Mouse (Mus musculus) R1 (cell line): ENCODE results near the gene Lgals2.
"Not testable (repeated sequence)": the region's sequence is repeated elsewhere in the genome, so short reads cannot be mapped to it uniquely, and the experiment has no call there.

Experiments
- DNase-seq: peaks from one replicate; pipeline ENCODE4 v3.0.0-alpha.2; 2018; ENCODE audit warnings: low read depth, low spot score

Gene Lgals2

GRCm38 (mm10) chr15:78855303-78855965 lies at the start of gene Lgals2:
TSS of gene Lgals2 (minus strand) at chr15:78855529.
- no peak for DNase-seq

GRCm38 (mm10) chr15:78903243-78903642 lies 47.9 kb upstream of the Lgals2 start:
- peak; percentile 84 for DNase-seq

DNA sequence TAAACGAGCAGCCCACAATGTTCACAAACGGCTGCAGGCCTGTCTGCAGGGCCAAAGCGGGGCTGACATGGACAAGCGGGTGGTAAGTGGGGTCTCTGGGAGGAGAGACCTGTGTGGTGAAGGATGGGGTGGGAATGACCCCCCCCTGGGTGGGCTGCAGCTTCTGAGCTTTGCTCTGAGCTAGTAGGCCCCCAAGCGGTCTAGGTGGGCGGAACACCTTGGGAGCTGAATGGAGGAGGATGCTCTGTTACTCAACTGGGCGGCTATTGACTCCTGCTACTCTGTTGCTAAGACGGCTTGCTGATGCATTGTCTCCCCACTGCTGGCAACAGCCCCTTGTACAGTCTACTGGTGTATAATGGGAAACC lies 46.1 kb upstream of the Lgals2 start:
- peak; percentile 50 for DNase-seq

- DNase-seq, result no peak
Measured at GRCm38 (mm10) chr15:78900585-78901421, 45.5 kb upstream of the Lgals2 start.

DNA sequence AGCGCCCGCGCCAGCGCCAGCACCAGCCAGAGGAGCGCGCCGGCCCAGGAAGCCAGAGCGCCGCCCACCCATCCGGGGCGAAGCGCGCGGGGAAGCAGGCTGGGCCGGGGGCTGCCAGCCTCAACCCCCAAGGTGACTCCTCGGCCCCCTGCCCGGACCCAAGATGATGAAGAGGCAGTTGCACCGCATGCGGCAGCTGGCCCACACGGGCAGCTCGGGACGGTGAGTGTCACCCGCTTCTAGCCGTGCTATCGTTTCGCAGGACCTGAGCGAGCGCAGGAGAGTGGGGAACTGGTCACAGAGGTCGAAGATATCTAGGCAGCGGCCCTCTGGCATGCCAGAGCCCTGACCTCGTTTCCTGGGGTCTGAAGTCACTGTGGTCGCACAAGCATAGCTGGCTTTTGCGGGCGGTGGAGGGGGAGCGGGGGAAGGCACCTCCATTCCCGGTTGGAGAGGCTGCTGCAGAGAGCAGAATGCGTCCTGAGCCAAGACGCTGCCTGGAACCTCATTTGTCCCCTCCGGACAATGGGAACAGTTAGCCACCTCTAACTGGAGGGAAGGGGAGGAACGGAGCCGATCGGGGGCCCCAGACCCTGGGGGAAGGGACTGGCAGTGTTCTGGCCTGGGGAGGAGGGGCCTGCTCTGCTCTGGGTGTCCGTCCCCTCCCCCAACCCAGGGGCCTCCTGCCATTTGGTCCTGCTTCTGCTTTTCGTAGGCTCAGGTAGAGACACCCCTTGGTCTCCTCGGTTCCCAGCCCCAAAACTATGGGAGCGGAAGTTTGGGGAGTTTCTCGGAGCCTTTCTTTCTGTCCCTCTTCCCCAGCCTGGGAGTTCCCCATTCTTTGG lies 44.6 kb upstream of the Lgals2 start, which contains the start of gene Sh3bp1:
Gene Sh3bp1, plus strand, starts transcription at position 29 of the 845 bp plus-strand sequence.
- peak; percentile 74 for DNase-seq

GRCm38 (mm10) chr15:78899409-78899739 lies 44.0 kb upstream of the Lgals2 start, which contains the start of gene Gm49510:
TSS of gene Gm49510 (plus strand) at chr15:78899667.
- DNase-seq, result no peak

DNA sequence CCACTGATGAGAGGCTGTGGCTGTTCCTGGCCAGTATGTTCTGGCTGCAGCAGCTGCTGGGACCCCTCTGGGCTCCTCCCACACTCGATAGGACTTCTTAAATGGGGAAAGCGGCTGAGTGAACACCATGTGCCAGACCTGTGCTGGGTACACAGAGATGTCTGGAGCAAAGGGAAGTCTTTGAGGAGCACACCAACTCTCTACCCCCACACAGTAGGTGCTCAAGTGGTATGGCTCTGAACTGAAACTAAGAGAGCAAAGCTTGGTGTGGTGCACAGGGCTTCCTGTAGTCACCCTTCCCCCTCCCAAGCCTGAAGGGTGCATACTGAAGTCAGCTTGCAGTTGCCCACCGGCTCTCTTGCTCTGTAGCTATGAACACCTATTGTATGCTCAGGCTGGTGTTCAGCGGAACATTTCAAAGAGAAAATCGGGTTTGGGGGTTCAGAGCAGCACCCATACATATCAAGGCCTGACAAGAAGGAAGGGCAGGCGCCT lies 43.2 kb upstream of the Lgals2 start:
- DNase-seq, result no peak

- DNase-seq, result peak; percentile 59
Measured at GRCm38 (mm10) chr15:78897488-78897887, 42.2 kb upstream of the Lgals2 start.

GRCm38 (mm10) chr15:78896149-78896548 lies 40.8 kb upstream of the Lgals2 start:
- DNase-seq, result peak; percentile 63

GRCm38 (mm10) chr15:78895741-78896140 lies 40.4 kb upstream of the Lgals2 start:
- DNase-seq, result no peak

- no peak for DNase-seq
Measured at GRCm38 (mm10) chr15:78894726-78895125, 39.4 kb upstream of the Lgals2 start.

GRCm38 (mm10) chr15:78892440-78892839 lies 37.1 kb upstream of the Lgals2 start:
- no peak for DNase-seq

DNA sequence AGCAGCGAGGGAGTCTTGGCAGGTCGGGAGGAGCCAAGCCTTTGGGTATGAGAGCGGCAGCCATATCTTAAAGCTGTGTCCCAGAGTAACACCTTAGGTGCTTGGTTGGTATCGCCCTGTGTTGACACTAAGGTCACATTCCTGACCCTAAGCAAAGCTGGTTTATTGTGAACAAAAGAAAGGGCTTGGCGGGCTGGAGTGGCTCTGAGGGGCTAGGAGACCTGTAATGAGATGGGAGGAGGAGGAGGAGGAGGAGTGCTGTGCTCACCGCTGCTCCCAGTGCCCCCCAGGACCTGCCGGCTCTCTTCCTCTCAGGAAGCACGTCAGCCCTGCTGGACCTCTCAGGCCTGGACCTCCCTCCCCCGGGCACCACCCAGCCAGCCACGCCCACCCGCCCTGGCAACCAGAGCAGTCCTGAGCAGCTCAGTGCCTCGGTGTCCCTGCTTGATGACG lies 34.1 kb upstream of the Lgals2 start:
- peak; percentile 53 for DNase-seq

- no peak for DNase-seq
Measured at GRCm38 (mm10) chr15:78881828-78882227, 26.5 kb upstream of the Lgals2 start.

DNA sequence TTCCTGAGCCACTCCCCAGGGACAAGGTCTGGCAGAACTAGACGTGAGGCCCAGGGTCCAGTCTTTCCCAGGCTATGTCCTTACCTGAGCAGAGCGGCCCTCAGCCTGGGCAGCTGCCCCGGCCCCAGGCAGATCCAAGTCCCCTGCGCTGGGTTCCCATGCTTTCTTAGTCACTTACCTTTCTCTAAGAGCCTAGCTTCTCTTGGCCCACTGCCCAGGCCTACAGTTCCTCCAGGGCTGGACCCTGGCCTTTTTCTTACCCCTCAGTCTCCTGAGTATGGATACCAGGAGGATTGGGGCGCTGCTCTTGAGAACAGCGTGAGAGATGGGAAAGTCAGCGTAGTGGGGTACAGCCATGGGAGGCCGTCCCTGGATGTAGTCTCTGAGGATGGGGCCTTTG lies 25.1 kb upstream of the Lgals2 start:
- no peak for DNase-seq

- DNase-seq, result not testable (repeated sequence)
Measured at GRCm38 (mm10) chr15:78878792-78879516, 23.6 kb upstream of the Lgals2 start.

DNA sequence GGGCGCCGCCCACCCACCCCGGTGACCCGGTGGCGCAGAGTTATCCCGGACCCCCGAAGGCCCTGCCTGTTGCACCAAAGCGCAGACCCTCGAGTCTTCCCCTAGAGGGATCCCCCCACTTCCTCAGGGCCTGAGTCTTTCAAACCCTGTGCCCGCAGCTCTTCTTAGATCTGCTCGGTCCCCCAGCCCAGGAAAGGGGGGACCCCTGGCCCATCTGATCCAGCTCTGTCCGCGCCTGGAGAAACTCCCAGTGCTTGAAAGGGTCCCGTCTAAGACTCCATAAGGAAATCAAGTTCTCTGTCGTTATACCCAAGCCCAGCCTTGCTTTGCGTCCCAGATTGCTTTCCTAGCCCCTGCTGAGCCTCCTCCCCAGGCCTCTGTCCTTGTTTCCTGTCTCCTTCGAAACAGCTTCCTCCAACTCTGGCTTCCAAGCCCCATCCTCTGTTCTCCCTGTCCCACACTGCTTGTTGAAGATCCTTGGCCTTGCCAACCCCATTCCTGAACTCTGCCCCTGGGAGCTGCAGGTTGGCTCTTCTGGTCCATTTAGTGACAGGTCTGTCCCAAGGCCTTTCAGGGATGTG lies 22.6 kb upstream of the Lgals2 start:
- peak; percentile 46 for DNase-seq

- DNase-seq, result peak; percentile 97
Measured at GRCm38 (mm10) chr15:78876991-78877809, 21.9 kb upstream of the Lgals2 start, which contains the start of gene Gga1. TSS of gene Gga1 (plus strand) at chr15:78877190.

DNA sequence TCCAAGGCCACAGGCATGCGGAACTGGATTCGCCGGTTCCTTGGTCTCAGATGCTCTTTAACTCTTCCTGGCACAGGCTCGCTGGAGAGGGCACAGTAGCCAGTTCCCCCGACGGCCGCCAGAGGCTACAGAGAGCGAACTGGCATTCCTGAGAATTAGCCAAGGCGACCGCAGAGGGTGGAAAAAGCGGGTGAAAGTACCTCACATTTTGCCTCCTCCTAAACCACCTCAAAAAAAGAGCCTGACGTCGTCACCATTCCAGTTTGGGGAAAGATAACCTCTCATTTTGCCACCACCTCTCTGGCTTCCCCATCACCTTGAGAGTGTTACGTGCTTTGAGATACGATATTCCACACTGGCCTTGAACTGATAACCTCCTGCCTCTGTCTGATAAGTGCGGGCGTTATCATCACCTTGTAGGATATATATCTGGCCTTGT lies 20.9 kb upstream of the Lgals2 start:
- peak; percentile 89 for DNase-seq

DNA sequence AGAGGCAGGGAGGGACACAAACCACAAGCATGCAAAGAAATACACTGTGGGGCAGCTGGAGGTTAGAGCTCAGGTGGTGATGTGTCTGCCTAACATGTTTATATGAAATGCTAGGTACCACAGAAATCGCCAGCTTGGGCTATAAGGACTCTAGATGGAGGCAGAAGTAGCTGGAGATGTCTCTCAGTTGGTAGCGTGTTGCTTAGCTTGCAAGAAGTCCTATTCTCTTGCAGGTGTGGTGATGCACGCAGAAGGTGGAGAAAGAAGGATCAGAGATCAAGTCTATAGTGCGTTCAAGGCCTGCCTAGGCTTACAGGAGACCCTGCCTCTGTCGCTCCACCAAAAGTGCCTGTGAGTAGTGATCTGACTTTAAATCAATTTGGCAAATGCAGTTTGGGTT lies 20.2 kb upstream of the Lgals2 start:
- DNase-seq, result no peak
